Mouse (Mus musculus): ENCODE results near the gene M6pr.

Gene M6pr

DNA sequence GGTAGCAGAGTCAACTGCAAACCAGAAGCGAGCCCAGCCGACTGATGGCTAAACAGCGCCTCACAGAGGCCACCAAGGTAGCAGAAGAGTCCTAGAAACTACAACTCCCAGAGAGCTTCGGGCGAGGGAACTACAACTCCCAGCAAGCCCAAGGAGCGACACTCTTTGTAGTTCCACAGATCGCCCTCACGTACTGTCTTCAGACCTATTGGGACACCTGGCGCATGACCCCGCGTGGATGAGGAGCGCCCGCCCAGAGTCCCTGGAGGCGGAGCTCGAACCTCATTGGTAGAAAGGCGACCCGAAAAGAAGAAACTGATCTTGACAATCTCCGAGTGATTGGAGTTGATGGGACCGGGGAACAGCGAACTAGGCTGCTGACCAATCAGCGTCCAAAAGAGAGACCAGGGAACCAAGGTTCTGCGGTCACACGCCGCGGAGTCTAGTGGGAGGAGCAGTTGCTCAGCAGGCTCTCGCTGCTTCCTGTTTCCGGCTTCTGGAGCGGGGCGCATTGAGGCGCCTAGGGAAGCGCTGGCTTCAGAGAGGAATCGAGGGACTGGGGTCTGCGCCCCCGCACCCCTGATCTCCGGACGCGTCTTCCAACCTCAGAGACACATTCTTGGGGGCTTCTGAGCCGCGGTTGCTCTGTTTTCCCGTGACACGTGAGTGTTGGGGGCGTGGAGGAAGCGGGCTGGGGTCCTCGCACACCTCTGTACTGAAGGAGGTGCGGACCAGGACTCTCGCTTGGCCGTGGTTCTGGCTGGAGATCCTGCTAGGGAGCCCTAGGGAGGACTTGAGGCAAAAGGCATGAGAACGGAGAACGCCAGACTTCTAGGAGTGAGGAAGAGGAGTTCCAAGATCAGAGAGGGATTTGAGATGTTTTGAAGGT lies at the start of gene M6pr:
TSS of gene M6pr (plus strand) at position 216 of the 889 bp plus-strand sequence.
- CTCF ChIA-PET, result interaction anchor here (1.4 kb wide), 1 partner anchor 31 kb away, joined by 3 read pairs; the partner anchor contains the start of gene Phc1

DNA sequence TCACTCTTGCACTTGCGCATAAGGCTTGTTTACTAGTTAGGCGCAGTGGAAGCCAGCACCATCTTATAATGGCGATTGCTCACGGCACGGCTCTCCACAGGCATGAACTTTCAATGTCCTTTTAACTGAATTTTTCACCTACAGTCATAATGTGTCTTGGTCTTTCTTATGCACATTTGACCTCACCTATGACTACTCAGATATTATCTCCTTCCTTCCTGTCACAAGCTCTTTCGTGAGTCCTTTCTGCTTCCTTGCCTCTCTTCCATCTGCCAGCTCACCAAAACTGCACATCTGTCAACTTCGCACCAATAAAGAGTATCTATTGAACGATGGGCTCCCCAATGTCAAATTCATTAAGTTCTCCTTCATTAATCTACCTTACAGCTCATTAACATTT lies 46.0 kb upstream of the M6pr start:
- CTCF ChIA-PET, result no interaction called here

GRCm38 (mm10) chr6:122268561-122268960 lies 40.0 kb upstream of the M6pr start:
- CTCF ChIA-PET, result no interaction called here

DNA sequence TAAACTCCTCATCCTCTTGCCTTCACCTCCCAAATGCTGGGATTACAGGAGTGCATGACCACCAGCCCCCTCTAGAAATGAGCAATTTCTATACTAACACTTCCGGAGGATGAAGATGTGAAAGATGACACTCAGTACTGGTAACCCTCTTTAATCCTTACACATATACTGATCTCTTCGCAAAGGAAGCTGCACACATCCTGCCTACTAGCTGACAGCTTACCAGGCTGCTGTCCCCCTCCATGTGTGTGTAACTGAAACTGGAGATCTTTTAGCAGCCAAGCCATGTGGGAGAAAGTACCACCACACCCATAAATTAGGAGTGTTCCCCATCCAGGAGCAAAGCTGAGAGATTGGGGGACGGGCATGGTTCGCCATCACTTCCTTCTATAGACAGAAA lies 39.4 kb upstream of the M6pr start:
- CTCF ChIA-PET, result no interaction called here

GRCm38 (mm10) chr6:122270152-122270551 lies 38.4 kb upstream of the M6pr start:
- CTCF ChIA-PET, result interaction anchor here (0.7 kb wide), 1 partner anchor 26 kb away, joined by 3 read pairs; no protein-coding TSS in a partner anchor

DNA sequence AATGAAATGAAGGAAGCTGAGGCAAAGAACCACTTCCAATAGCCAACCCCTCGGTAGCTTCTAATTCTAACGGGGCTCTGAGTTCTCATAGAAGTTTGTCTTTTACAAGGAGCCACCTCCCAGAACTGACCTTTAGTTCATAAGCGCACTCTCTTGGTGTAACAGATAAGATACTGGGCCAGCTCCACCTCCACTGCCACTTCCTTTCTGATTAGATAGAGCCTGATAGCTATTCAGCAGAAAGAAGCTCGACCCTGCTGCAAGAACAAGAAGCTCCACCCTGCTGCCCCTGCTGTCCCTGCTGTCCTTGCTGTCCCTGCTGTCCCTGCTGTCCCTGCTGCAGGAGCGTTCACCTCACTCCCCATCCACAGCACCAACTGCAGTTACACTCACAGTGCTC lies 34.0 kb upstream of the M6pr start:
- CTCF ChIA-PET, result interaction anchor here (0.6 kb wide), 1 partner anchor 22 kb away, joined by 5 read pairs; no protein-coding TSS in a partner anchor

DNA sequence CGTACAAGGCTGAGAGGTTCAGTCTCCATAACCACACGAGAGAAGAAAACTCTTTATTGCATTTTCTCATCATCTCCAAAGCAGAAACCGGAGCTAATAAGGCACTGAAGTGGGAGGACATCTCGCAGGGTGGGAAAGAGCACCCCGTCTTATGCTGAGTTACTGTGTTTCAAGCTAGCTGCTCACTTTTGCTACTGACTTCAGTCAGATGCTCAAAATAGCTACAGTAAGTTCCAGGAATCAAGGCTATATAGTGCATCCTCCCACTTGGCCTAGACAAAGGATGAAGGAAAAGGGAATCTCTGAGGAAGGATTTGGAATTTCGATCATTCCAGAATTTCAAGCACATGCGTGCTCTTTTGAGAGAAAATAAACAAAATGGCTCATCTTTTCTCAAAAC lies 32.0 kb upstream of the M6pr start:
- CTCF ChIA-PET, result no interaction called here

DNA sequence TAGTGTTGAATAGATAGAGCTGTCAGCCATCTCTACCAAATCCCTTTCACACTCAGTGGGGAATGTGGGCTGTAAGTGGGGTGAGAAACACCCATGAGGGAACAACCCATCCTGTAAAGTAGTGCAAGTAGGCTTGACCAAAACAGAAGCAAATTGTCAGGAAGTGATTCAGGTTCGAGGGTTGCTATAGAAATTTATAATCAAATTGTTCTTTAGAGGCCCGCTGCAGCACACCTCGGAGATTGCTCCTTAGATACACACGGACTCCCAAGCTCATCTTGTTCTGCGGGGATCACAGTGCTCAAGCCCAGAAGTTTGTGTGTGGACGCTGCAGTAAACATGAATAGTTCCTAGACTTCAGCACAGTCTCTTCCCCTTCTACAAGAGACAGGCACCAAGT lies 25.7 kb upstream of the M6pr start, which contains the start of gene Klrg1:
TSS of gene Klrg1 (minus strand) at position 101 of the 400 bp plus-strand sequence.
- CTCF ChIA-PET, result no interaction called here

GRCm38 (mm10) chr6:122283429-122283828 lies 25.1 kb upstream of the M6pr start:
- CTCF ChIA-PET, result no interaction called here

DNA sequence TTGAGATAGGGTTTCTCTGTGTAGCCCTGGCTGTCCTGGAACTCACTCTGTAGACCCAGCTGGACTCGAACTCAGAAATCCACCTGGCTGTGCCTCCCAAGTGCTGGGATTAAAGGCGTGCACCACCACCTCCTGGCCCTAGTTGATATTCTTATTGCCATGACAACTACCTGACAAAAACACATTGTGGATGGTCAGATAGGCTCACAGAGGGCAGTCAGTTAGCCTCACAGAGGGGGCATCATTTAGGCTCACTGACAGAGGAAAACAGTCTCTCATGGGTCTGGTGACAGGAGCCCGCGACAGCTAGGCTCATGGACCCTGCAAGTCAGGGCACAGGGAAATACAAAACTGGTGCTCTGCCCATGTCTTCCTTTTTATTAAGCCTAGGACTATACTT lies 24.2 kb upstream of the M6pr start:
- CTCF ChIA-PET, result no interaction called here

GRCm38 (mm10) chr6:122284823-122285222 lies 23.7 kb upstream of the M6pr start:
- CTCF ChIA-PET, result no interaction called here

DNA sequence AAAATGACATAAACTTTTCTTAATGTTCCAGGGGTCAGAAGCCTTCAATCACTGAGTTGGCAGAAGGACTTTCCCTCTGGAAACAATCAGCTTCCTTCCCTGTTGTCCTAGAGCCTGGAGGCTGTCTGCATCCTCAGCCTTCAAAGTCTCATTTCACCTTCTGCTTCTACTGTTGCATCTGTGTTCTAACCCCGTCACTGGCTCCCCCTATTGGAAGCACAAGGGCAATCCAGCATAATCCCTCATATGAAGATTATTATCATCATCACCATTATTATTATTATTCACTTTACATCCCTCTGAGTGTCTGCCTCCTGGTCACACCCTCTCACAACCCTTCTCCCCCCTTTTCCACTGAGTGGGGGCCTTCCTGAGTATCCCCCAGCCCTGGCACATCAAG lies 20.3 kb upstream of the M6pr start:
- CTCF ChIA-PET, result interaction anchor here (0.5 kb wide), 1 partner anchor 524 kb away, joined by 8 read pairs; no protein-coding TSS in a partner anchor

DNA sequence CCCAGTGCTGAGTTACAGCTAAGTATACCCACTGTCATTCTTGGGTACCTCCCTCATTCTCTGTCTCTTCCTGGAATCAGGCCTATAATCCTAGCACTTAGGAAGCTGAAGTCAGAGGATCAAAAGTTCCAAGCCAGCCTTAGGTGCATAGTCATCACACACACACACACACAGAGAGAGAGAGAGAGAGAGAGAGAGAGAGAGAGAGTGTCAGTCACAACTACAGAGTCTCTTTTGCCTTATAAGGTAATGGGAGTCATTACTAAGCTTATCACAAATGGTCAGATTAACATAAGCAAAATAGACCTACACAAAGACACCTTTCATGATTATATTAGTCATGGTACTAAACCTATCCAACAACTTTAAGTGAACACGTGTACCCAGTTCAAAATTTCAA lies 19.2 kb upstream of the M6pr start:
- CTCF ChIA-PET, result interaction anchor here (0.7 kb wide), 1 partner anchor 30 kb away, joined by 13 read pairs; no protein-coding TSS in a partner anchor

- CTCF ChIA-PET, result no interaction called here
These were observed 18.3 kb upstream of the M6pr start for GRCm38 (mm10) chr6:122290253-122290652.

DNA sequence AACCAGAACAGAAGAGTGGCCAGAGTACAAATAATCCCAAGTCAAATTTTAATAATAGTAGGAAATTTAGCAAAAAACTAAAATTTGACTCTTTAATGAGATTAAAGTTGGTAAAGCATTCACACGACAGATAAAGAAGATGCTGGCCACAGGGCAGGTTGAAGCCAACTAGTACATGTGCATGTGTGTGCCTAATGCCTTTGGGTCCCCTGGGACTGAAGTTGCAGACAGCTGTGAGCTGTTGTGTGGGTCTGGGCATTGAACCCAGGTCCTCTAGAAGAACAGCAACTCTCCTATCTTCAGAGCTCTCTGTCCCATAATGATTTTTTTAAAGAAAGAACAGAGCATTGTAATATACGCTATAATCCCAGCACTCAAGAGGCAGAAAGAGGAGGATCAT lies 17.3 kb upstream of the M6pr start:
- CTCF ChIA-PET, result no interaction called here

GRCm38 (mm10) chr6:122291735-122292134 lies 16.8 kb upstream of the M6pr start:
- CTCF ChIA-PET, result no interaction called here

DNA sequence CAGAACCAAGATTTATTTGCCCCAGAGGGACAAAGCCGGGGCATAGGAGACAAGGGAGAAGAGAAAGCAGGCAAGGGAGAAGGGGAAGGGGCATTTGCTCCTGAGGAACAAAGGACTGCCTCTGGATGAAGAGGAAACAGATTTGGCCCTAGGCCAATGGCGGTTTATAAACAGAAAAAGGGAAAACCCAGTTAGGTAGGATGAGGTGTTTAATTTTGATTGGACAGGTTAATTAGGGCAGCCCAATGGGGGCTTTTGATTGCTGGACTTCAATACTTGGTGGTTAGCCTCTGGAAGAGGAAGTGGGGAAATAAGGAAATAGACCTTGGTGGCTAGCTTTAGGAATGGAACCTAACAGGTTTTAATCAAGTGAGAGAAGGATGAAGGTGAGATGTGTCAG lies 16.3 kb upstream of the M6pr start:
- CTCF ChIA-PET, result no interaction called here

DNA sequence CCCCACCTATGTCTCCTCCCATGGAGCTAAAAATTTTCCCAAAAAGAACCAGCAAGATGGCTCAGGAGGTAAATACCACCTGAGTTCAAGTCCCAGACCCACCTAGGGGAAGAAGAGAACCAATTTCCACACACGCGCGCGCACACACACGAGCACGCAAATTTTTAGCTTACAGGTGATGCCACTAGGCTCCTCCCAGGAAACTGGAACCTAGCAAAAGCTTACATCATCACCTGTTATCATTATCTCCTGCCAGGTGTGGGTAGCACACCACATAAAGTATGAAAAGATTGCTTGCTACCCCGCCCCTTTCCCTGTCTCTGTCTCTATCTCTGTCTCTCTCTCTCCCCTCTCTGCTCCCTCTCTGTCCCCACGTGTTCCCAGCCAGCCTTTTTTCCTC lies 15.4 kb upstream of the M6pr start:
- CTCF ChIA-PET, result interaction anchor here (0.9 kb wide), 1 partner anchor 35 kb away, joined by 5 read pairs; no protein-coding TSS in a partner anchor

- CTCF ChIA-PET, result no interaction called here
These were observed 14.7 kb upstream of the M6pr start for GRCm38 (mm10) chr6:122293796-122294195.

GRCm38 (mm10) chr6:122294290-122294689 lies 14.2 kb upstream of the M6pr start:
- CTCF ChIA-PET, result no interaction called here

- CTCF ChIA-PET, result no interaction called here
These were observed 13.3 kb upstream of the M6pr start for GRCm38 (mm10) chr6:122295242-122295641.

DNA sequence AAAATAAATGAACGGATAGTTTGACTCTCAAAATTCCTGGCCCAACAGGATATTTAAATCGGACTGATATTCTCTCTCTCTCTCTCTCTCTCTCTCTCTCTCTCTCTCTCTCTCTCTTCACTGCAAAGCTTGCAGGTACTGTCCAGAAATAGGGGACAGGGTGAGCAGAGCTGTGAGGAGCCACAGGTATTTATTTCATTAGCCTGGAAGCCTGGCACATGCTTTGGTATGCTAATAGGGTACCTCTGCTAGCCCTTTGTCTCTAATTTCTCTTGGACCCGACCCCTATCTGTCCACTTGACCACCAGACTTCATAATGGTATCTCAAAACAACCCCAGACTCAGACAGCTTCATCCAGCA lies 11.6 kb upstream of the M6pr start:
- CTCF ChIA-PET, result interaction anchor here (0.5 to 0.7 kb wide), 2 partner anchors 15 to 22 kb away, joined by 3 to 5 read pairs; no protein-coding TSS in a partner anchor
